Mouse (Mus musculus): ENCODE results near the gene Plin3. TPM values are rescaled to one million over a fixed set of nuclear protein-coding genes. Genes with fewer than 3 reads are reported as not detected.
A peak's percentile ranks its signal among the peaks of the same experiment; 100 is the strongest.

Gene Plin3
- polyA plus RNA-seq, 1 experiment from 2014 or later = 70.9 TPM

GRCm38 (mm10) chr17:56330345-56330744, 37.7 kb upstream of the Plin3 start:
- no peak overlapping the region for H3K27ac ChIP-seq (replicated peaks in 1 of 2; ENCODE audit: control insufficient read depth in 1 of 2, insufficient read depth in 1 of 2, low read depth in 2 of 2, low read length in 2 of 2)
- no peaks in the 10 kb centered on the region for H3K9me3 ChIP-seq (ENCODE audit: control insufficient read depth, low read length)
- H3K4me1 ChIP-seq (ENCODE audit: control insufficient read depth in 2 of 2, insufficient read depth in 2 of 2, low read length in 2 of 2) = peaks cover 24 to 45% of the 10 kb centered on the region in 2 experiments
- no peaks in the 10 kb centered on the region for H3K27me3 ChIP-seq (ENCODE audit: control insufficient read depth, insufficient read depth, low read length)
- ATAC-seq (ENCODE audit: insufficient number of reproducible peaks, insufficient read depth, low FRiP score, low read depth) = no peak
- H3K4me3 ChIP-seq (ENCODE audit: control insufficient read depth in 1 of 2, insufficient read depth in 1 of 2, low read depth in 1 of 2, low read length in 2 of 2) = no peak overlapping the region
- no peaks in the 10 kb centered on the region for H3K36me3 ChIP-seq (ENCODE audit: control insufficient read depth, insufficient read depth, low read length)
- H3K4me2 ChIP-seq (ENCODE audit: low read length) = no peak overlapping the region
- WGBS = 66% methylated on average over 3 of the region's 3 CpGs
- H3K9ac ChIP-seq (ENCODE audit: low read length) = no peak overlapping the region

- no peak overlapping the region for H3K4me3 ChIP-seq (ENCODE audit: control insufficient read depth in 1 of 2, insufficient read depth in 1 of 2, low read depth in 1 of 2, low read length in 2 of 2)
- H3K27ac ChIP-seq (replicated peaks in 1 of 2; ENCODE audit: control insufficient read depth in 1 of 2, insufficient read depth in 1 of 2, low read depth in 2 of 2, low read length in 2 of 2) = no peak overlapping the region
- no peak for ATAC-seq (ENCODE audit: insufficient number of reproducible peaks, insufficient read depth, low FRiP score, low read depth)
- H3K4me2 ChIP-seq (ENCODE audit: low read length) = no peak overlapping the region
- no peak overlapping the region for H3K9ac ChIP-seq (ENCODE audit: low read length)
- H3K27me3 ChIP-seq (ENCODE audit: control insufficient read depth, insufficient read depth, low read length) = no peaks in the 10 kb centered on the region
- H3K4me1 ChIP-seq (ENCODE audit: control insufficient read depth in 2 of 2, insufficient read depth in 2 of 2, low read length in 2 of 2) = peaks cover 28 to 49% of the 10 kb centered on the region in 2 experiments
- no peaks in the 10 kb centered on the region for H3K36me3 ChIP-seq (ENCODE audit: control insufficient read depth, insufficient read depth, low read length)
- H3K9me3 ChIP-seq (ENCODE audit: control insufficient read depth, low read length) = no peaks in the 10 kb centered on the region
Measured at GRCm38 (mm10) chr17:56329267-56329666, 36.6 kb upstream of the Plin3 start.

- ATAC-seq (ENCODE audit: insufficient number of reproducible peaks, insufficient read depth, low FRiP score, low read depth) = peak; percentile 43
- peak overlapping the region; percentile 96 for H3K9ac ChIP-seq (ENCODE audit: low read length)
- peak overlapping the region; percentile 94 for H3K4me2 ChIP-seq (ENCODE audit: low read length)
- peaks cover 13% of the 10 kb centered on the region for H3K36me3 ChIP-seq (ENCODE audit: control insufficient read depth, insufficient read depth, low read length)
- 3% methylated on average over 66 of the region's 67 CpGs for WGBS
- no peaks in the 10 kb centered on the region for H3K27me3 ChIP-seq (ENCODE audit: control insufficient read depth, insufficient read depth, low read length)
- H3K9me3 ChIP-seq (ENCODE audit: control insufficient read depth, low read length) = no peaks in the 10 kb centered on the region
- H3K4me3 ChIP-seq (ENCODE audit: control insufficient read depth in 1 of 2, insufficient read depth in 1 of 2, low read depth in 1 of 2, low read length in 2 of 2) = peak overlapping the region; percentile 76 to 91
- peaks cover 28 to 43% of the 10 kb centered on the region in 2 experiments for H3K4me1 ChIP-seq (ENCODE audit: control insufficient read depth in 2 of 2, insufficient read depth in 2 of 2, low read length in 2 of 2)
- peak overlapping the region; percentile 79 to 97 for H3K27ac ChIP-seq (replicated peaks in 1 of 2; ENCODE audit: control insufficient read depth in 1 of 2, insufficient read depth in 1 of 2, low read depth in 2 of 2, low read length in 2 of 2)
Measured at GRCm38 (mm10) chr17:56326153-56327147, 33.8 kb upstream of the Plin3 start.

DNA sequence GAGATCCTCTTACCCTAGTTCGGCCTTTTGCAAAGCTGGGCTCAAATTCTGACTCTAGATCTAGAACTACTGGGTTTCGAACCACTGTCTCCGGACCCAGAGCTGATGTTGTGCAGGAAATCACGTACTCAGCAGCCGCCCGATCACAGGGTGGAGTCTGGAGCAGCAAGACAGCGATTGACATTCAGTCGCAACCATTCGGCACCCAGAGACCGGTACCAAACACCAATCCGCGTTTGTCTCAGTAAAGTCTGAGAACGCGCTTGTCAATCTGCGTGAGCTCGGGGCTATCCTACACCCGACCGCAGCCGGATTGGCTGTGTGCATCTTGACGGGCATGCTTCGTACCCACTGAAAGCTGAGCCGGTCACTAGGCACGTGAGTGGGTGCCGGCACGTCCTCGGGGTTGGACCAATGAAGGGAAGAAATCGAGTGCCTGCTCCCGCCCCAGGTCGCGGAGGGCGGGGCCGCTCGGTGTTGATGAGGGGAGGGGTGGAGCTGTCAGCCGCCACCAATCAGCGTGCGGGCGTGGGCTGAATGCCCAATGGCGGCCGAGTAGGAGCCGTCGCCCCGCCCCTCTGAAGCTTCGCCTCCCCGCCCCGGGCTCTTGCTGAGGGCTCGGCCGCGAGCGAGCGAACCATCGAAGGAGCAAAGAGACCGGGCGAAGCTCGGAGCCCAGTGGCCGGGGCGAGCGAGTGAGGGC, 32.9 kb upstream of the Plin3 start, which contains the start of gene Kdm4b:
Gene Kdm4b (plus strand): TSS at position 613 of the 703 bp plus-strand sequence.
- Histone ChIP-seq H3K9ac (ENCODE audit: low read length) (peak within 1 kb of the TSS; percentile 96), H3K9me3 (ENCODE audit: control insufficient read depth, low read length) (no peaks in the 10 kb centered on the region), H3K27ac (replicated peaks in 1 of 2; ENCODE audit: control insufficient read depth in 1 of 2, insufficient read depth in 1 of 2, low read depth in 2 of 2, low read length in 2 of 2) (peak within 1 kb of the TSS; percentile 92 to 97), H3K4me1 (ENCODE audit: control insufficient read depth in 2 of 2, insufficient read depth in 2 of 2, low read length in 2 of 2) (peaks cover 24 to 36% of the 10 kb centered on the region in 2 experiments), H3K4me3 (ENCODE audit: control insufficient read depth in 1 of 2, insufficient read depth in 1 of 2, low read depth in 1 of 2, low read length in 2 of 2) (peak within 1 kb of the TSS; percentile 76 to 91), H3K36me3 (ENCODE audit: control insufficient read depth, insufficient read depth, low read length) (peaks cover 21% of the 10 kb centered on the region), H3K27me3 (ENCODE audit: control insufficient read depth, insufficient read depth, low read length) (no peaks in the 10 kb centered on the region), H3K4me2 (ENCODE audit: low read length) (peak within 1 kb of the TSS; percentile 94)
- peak; percentile 98 for ATAC-seq (ENCODE audit: insufficient number of reproducible peaks, insufficient read depth, low FRiP score, low read depth)
- WGBS = under 1% methylated on average over 50 of the region's 57 CpGs

DNA sequence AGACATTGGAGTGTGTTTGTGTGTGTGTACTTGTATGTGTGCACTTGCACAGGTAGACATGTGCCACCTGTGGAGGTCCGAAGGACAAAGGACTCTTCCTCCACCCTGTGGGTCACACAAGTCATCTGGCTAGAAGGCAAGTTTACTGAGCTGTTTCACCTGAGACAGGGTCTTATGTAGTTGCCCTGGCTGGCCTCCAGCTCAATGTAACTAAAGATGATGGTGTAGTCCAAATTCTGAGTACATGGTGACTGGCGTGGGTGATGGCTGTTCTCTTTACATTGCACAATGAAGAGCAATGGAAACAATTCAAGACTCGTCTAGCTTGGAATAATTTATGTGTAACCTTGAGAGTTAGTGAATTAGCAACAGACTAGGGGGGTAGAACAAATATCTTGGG, 31.7 kb upstream of the Plin3 start:
- ATAC-seq (ENCODE audit: insufficient number of reproducible peaks, insufficient read depth, low FRiP score, low read depth) = no peak
- WGBS = 73% methylated on average over 3 of the region's 3 CpGs
- Histone ChIP-seq H3K36me3 (ENCODE audit: control insufficient read depth, insufficient read depth, low read length) (peaks cover 33% of the 10 kb centered on the region), H3K4me1 (ENCODE audit: control insufficient read depth in 2 of 2, insufficient read depth in 2 of 2, low read length in 2 of 2) (peaks cover 23 to 29% of the 10 kb centered on the region in 2 experiments), H3K4me2 (ENCODE audit: low read length) (no peak overlapping the region), H3K27ac (replicated peaks in 1 of 2; ENCODE audit: control insufficient read depth in 1 of 2, insufficient read depth in 1 of 2, low read depth in 2 of 2, low read length in 2 of 2) (peak overlapping the region in 1 of 2 experiments; percentile 44; a peak in 1 of 4 replicates), H3K27me3 (ENCODE audit: control insufficient read depth, insufficient read depth, low read length) (no peaks in the 10 kb centered on the region), H3K4me3 (ENCODE audit: control insufficient read depth in 1 of 2, insufficient read depth in 1 of 2, low read depth in 1 of 2, low read length in 2 of 2) (no peak overlapping the region), H3K9ac (ENCODE audit: low read length) (no peak overlapping the region), H3K9me3 (ENCODE audit: control insufficient read depth, low read length) (no peaks in the 10 kb centered on the region)

GRCm38 (mm10) chr17:56309191-56309945, 16.7 kb upstream of the Plin3 start:
- no peak for ATAC-seq (ENCODE audit: insufficient number of reproducible peaks, insufficient read depth, low FRiP score, low read depth)
- whole genome bisulfite sequencing = 90% methylated on average over 15 of the region's 15 CpGs

GRCm38 (mm10) chr17:56308088-56308487, 15.4 kb upstream of the Plin3 start:
- Histone ChIP-seq H3K4me2 (ENCODE audit: low read length) (no peak overlapping the region), H3K9me3 (ENCODE audit: control insufficient read depth, low read length) (no peaks in the 10 kb centered on the region), H3K27ac (replicated peaks in 1 of 2; ENCODE audit: control insufficient read depth in 1 of 2, insufficient read depth in 1 of 2, low read depth in 2 of 2, low read length in 2 of 2) (no peak overlapping the region), H3K9ac (ENCODE audit: low read length) (no peak overlapping the region; the same call in 1 of the 2 replicates), H3K27me3 (ENCODE audit: control insufficient read depth, insufficient read depth, low read length) (no peaks in the 10 kb centered on the region), H3K4me1 (ENCODE audit: control insufficient read depth in 2 of 2, insufficient read depth in 2 of 2, low read length in 2 of 2) (peaks cover 8 to 21% of the 10 kb centered on the region in 2 experiments), H3K4me3 (ENCODE audit: control insufficient read depth in 1 of 2, insufficient read depth in 1 of 2, low read depth in 1 of 2, low read length in 2 of 2) (no peak overlapping the region), H3K36me3 (ENCODE audit: control insufficient read depth, insufficient read depth, low read length) (peaks cover 81% of the 10 kb centered on the region)
- WGBS = 66% methylated on average over 6 of the region's 6 CpGs
- no peak for ATAC-seq (ENCODE audit: insufficient number of reproducible peaks, insufficient read depth, low FRiP score, low read depth)

More at GRCm38 (mm10) chr17:56309191-56309945, 16.7 kb upstream of the Plin3 start:
- no peaks in the 10 kb centered on the region for H3K27me3 ChIP-seq (ENCODE audit: control insufficient read depth, insufficient read depth, low read length)
- no peak overlapping the region for H3K27ac ChIP-seq (replicated peaks in 1 of 2; ENCODE audit: control insufficient read depth in 1 of 2, insufficient read depth in 1 of 2, low read depth in 2 of 2, low read length in 2 of 2)
- H3K36me3 ChIP-seq (ENCODE audit: control insufficient read depth, insufficient read depth, low read length) = peaks cover 93% of the 10 kb centered on the region
- H3K4me2 ChIP-seq (ENCODE audit: low read length) = no peak overlapping the region
- no peak overlapping the region for H3K9ac ChIP-seq (ENCODE audit: low read length)
- no peaks in the 10 kb centered on the region for H3K9me3 ChIP-seq (ENCODE audit: control insufficient read depth, low read length)
- H3K4me3 ChIP-seq (ENCODE audit: control insufficient read depth in 1 of 2, insufficient read depth in 1 of 2, low read depth in 1 of 2, low read length in 2 of 2) = no peak overlapping the region
- peaks cover 8 to 17% of the 10 kb centered on the region in 2 experiments for H3K4me1 ChIP-seq (ENCODE audit: control insufficient read depth in 2 of 2, insufficient read depth in 2 of 2, low read length in 2 of 2)
